Mouse (Mus musculus) midbrain, embryonic 16.5 days (tissue): ENCODE results near the gene Atrip. TPM values are rescaled to one million over a fixed set of nuclear protein-coding genes. Genes with fewer than 3 reads are reported as not detected.

Experiments used
- ATAC-seq: fragments of 200-750 bp; cut with Nextera tagmentation; 2 replicates; pipeline ENCODE4 v1.8.0; 2017; ENCODE audit warnings: moderate TSS enrichment
- H3K27ac ChIP-seq: fragments of 300-500 bp; sonication (generic); 2 replicates; pipeline ENCODE4 v1.5.1; 2014; ENCODE audit warnings: mild to moderate bottlenecking, low read length, mixed read lengths
- H3K27me3 ChIP-seq: fragments of 300-500 bp; sonication (generic); 2 replicates; pipeline ENCODE4 v1.6.1; 2014; ENCODE audit warnings: low read depth, low read length, mixed read lengths; ENCODE audit not compliant: control insufficient read depth, insufficient read depth
- H3K36me3 ChIP-seq: fragments of 300-500 bp; sonication (generic); 2 replicates; pipeline ENCODE4 v1.6.1; 2014; ENCODE audit warnings: mild to moderate bottlenecking, low read length, moderate library complexity, mixed read lengths; ENCODE audit not compliant: control insufficient read depth, insufficient read depth
- H3K4me1 ChIP-seq: fragments of 300-500 bp; sonication (generic); 2 replicates; pipeline ENCODE4 v1.6.1; 2014; ENCODE audit warnings: mild to moderate bottlenecking, low read length, mixed read lengths; ENCODE audit not compliant: control insufficient read depth, insufficient read depth
- H3K4me2 ChIP-seq: fragments of 300-500 bp; sonication (generic); 2 replicates; pipeline ENCODE4 v1.6.1; 2014; ENCODE audit warnings: mild to moderate bottlenecking, low read length, mixed read lengths
- H3K4me3 ChIP-seq: fragments of 300-500 bp; sonication (generic); 2 replicates; pipeline ENCODE4 v1.5.1; 2014; ENCODE audit warnings: low read depth, mild to moderate bottlenecking, low read length, moderate library complexity, mixed read lengths
- H3K9ac ChIP-seq: fragments of 300-500 bp; sonication (generic); 2 replicates; pipeline ENCODE4 v1.6.1; 2014; ENCODE audit warnings: low read depth, low read length, mixed read lengths
- H3K9me3 ChIP-seq: fragments of 300-500 bp; sonication (generic); replicated peaks from 2 replicates; pipeline ENCODE4 v1.6.1; 2014; ENCODE audit warnings: mild to moderate bottlenecking, low read length, mixed read lengths; ENCODE audit not compliant: control insufficient read depth, poor library complexity, severe bottlenecking
- WGBS: fragments of 180-500 bp; shearing (Covaris S2); extraction: QIAGEN DNeasy Blood & Tissue Kit; methylation state at CpG from one replicate; pipeline ENCODE4 v1.1.7; 2014; 5-methylcytosine and 5-hydroxymethylcytosine counted together
- polyA plus RNA-seq: library from polyadenylated mRNA; unstranded; fragments of >200 nt; fragmentation: Nextera tagmentation; extraction: Ambion mirVana; gene quantifications from 2 replicates; pipeline ENCODE4 v1.2.1, GENCODE M21; 2015

Atrip gene
- polyA plus RNA-seq, 1 experiment from 2014 or later, result 31.5 TPM

DNA sequence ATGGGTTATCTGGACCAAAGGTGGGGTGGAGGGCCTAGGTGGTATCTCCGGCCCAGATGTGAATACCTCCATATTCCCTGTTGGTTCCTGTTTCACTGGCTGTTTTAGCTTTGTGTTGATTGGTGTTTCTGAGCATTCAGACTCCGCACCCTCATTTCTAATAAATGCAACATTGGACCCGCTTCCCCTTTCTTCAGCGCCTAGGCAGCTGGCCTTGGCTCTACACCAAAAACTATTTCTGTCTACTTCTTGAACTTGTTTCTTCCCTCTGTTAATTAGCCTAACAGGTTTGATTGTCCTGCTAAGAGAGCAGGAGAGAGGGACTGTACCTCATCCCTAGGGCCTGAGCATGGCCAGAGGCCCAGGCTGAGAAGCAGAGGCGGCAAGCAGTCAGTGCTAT lies 16.4 kb downstream of the Atrip start:
- ATAC-seq, result no peak
- Histone ChIP-seq H3K27me3 (no peaks in the 10 kb centered on the region), H3K4me1 (peaks cover 12% of the 10 kb centered on the region), H3K4me2 (no peak overlapping the region), H3K27ac (no peak overlapping the region), H3K36me3 (peaks cover 20% of the 10 kb centered on the region), H3K9ac (no peak overlapping the region), H3K4me3 (no peak overlapping the region), H3K9me3 (no peaks in the 10 kb centered on the region)
- 95% methylated on average over 5 of the region's 5 CpGs for WGBS

DNA sequence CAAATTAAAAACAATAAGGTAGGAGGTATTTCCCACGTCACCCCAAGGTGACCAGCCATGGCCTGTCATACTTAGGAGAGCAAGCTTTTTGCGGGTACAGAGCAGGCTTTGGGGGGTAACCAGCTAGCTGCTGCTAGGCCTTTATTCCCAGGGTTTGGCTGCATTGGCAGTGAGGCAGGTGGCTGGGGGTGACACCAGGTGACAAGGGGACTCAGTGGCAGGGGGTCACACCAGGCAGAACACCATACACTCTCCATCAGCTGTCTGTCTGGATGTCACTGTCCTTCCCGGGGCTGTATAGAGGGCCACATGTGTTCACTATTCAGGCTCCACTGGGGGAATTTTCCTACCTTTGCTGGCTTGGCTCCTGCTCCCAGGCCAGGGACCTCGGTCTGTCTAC lies 17.0 kb downstream of the Atrip start:
- Histone ChIP-seq H3K9ac (no peak overlapping the region), H3K27ac (no peak overlapping the region), H3K4me3 (no peak overlapping the region), H3K9me3 (no peaks in the 10 kb centered on the region), H3K4me1 (peaks cover 12% of the 10 kb centered on the region), H3K4me2 (no peak overlapping the region), H3K27me3 (no peaks in the 10 kb centered on the region), H3K36me3 (peaks cover 20% of the 10 kb centered on the region)
- WGBS, result 91% methylated on average over 4 of the region's 4 CpGs
- no peak for ATAC-seq

DNA sequence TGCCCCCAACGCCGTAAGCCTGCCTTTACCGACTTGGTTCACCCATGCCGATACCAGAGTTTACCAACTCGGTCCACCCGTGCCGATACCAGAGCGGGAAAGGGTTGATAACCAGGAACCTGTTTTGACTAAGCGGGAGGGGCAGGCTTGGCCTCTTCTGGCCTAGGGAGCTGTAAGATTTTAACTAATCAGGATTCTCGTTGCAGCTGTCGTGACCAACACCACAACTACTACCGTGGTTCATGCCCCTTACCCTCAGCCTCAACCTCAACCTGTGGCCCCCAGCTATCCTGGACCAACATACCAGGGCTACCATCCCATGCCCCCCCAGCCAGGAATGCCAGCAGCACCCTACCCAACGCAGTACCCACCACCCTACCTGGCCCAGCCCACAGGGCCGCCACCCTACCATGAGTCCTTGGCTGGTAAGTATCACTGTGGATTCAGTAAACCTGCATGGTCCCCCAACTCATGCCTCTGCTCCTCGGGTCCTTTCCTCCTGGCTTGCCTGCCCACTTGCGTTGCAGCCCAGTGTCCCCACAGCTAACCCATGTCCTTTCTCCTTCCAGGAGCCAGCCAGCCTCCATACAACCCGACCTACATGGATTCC lies 17.7 kb downstream of the Atrip start:
- no peak for ATAC-seq
- no peak overlapping the region for H3K4me2 ChIP-seq
- peaks cover 12% of the 10 kb centered on the region for H3K4me1 ChIP-seq
- H3K27me3 ChIP-seq, result no peaks in the 10 kb centered on the region
- no peaks in the 10 kb centered on the region for H3K9me3 ChIP-seq
- peaks cover 18% of the 10 kb centered on the region for H3K36me3 ChIP-seq
- H3K4me3 ChIP-seq, result no peak overlapping the region
- H3K9ac ChIP-seq, result no peak overlapping the region
- H3K27ac ChIP-seq, result no peak overlapping the region
- 93% methylated on average over 17 of the region's 17 CpGs for WGBS

DNA sequence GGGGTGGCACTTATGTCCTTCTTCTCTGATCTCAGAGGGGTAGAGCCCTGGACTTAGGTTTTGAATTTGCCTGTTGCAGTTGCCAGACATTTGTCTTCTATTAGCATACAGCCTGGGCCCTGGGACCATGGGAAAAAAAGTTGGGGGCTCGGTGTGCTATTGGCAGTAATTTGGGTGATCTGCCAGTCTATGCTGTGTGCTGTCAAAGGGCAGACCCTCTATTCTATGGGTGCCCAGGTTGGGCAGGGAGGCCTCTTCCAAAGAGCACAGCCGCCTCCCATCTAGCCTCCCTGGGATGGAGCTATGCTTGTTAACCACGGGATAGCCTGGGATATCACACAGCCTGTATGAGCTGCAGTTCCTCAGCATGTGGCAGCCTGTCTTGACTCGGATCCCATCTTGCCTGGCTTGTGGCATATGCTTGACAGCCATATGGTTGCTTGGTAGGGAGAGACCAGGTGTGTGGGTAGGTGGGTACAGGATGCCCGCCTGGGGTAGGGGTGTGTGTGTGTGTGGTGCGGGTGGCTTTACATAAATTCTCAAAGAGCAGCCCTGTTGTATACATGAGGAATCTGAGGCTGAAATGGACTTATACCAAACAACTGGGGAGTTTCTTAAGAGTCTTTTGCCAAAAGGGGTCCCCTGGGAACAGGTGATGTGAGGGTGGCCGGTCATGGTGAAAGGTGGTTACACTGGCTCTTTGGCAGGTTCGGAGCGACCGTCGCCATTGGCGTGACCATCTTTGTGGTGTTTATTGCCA lies 18.5 kb downstream of the Atrip start:
- WGBS, result 92% methylated on average over 12 of the region's 12 CpGs
- peak overlapping the region; percentile 53; the same call in 1 of the 2 replicates for H3K9ac ChIP-seq
- H3K4me1 ChIP-seq, result peaks cover 12% of the 10 kb centered on the region
- no peaks in the 10 kb centered on the region for H3K9me3 ChIP-seq
- peak overlapping the region; percentile 56; the same call in 1 of the 2 replicates for H3K27ac ChIP-seq
- H3K4me2 ChIP-seq, result peak overlapping the region; percentile 43
- no peaks in the 10 kb centered on the region for H3K27me3 ChIP-seq
- peaks cover 14% of the 10 kb centered on the region for H3K36me3 ChIP-seq
- no peak for ATAC-seq
- H3K4me3 ChIP-seq, result peak overlapping the region; percentile 37

- H3K36me3 ChIP-seq, result peaks cover 14% of the 10 kb centered on the region
- peak overlapping the region; percentile 53 for H3K9ac ChIP-seq
- H3K9me3 ChIP-seq, result no peaks in the 10 kb centered on the region
- no peaks in the 10 kb centered on the region for H3K27me3 ChIP-seq
- H3K4me2 ChIP-seq, result peak overlapping the region; percentile 43
- H3K27ac ChIP-seq, result peak overlapping the region; percentile 56
- peak; percentile 80 for ATAC-seq
- peak overlapping the region; percentile 37 for H3K4me3 ChIP-seq
- WGBS, result 10% methylated on average over 7 of the region's 7 CpGs
- peaks cover 10% of the 10 kb centered on the region for H3K4me1 ChIP-seq
Measured at GRCm38 (mm10) chr9:109054712-109055111, 19.2 kb downstream of the Atrip start.

- no peak overlapping the region for H3K4me2 ChIP-seq
- WGBS, result 86% methylated on average over 6 of the region's 6 CpGs
- no peaks in the 10 kb centered on the region for H3K27me3 ChIP-seq
- H3K9ac ChIP-seq, result no peak overlapping the region
- no peak overlapping the region for H3K4me3 ChIP-seq
- ATAC-seq, result no peak
- H3K4me1 ChIP-seq, result peaks cover 8% of the 10 kb centered on the region
- no peaks in the 10 kb centered on the region for H3K9me3 ChIP-seq
- H3K36me3 ChIP-seq, result peaks cover 14% of the 10 kb centered on the region
- H3K27ac ChIP-seq, result no peak overlapping the region
Measured at GRCm38 (mm10) chr9:109053851-109054250, 20.1 kb downstream of the Atrip start.

DNA sequence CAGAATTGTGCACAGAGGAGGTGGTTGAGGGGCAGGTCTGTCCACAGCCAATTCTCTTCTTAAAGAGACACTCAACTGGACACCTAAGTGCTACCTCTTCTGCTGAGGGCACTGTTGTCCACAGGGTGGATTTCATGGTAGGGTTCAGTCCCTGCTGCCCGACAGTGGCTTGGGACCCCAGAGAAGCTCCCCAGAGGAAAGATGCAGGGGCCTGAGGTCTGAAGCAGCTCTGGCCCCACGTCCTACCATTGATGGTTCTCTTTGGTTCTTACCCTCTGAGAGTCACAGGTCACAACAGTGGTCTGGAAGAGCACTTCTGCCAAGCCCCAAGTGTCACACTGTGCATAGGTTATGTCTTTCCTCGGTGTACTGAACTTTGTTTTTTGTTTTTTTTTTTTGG lies 20.6 kb downstream of the Atrip start:
- peaks cover 14% of the 10 kb centered on the region for H3K36me3 ChIP-seq
- 79% methylated on average over 3 of the region's 3 CpGs for WGBS
- no peaks in the 10 kb centered on the region for H3K27me3 ChIP-seq
- H3K9me3 ChIP-seq, result no peaks in the 10 kb centered on the region
- H3K4me2 ChIP-seq, result no peak overlapping the region
- no peak for ATAC-seq
- no peak overlapping the region for H3K27ac ChIP-seq
- no peak overlapping the region for H3K4me3 ChIP-seq
- H3K9ac ChIP-seq, result no peak overlapping the region
- peaks cover 4% of the 10 kb centered on the region; the same call in 1 of the 2 replicates for H3K4me1 ChIP-seq

- ATAC-seq, result no peak
- 83% methylated on average over 9 of the region's 9 CpGs for WGBS
Measured at GRCm38 (mm10) chr9:109052490-109053260, 21.2 kb downstream of the Atrip start.

More at GRCm38 (mm10) chr9:109052490-109053260, 21.2 kb downstream of the Atrip start:
- Histone ChIP-seq H3K4me2 (no peak overlapping the region), H3K27me3 (no peaks in the 10 kb centered on the region), H3K4me1 (peaks cover 4% of the 10 kb centered on the region; the same call in 1 of the 2 replicates), H3K36me3 (peaks cover 9% of the 10 kb centered on the region), H3K9me3 (no peaks in the 10 kb centered on the region), H3K4me3 (no peak overlapping the region), H3K27ac (no peak overlapping the region), H3K9ac (no peak overlapping the region)
